Mouse (Mus musculus): ENCODE measurements around the gene Plekhh2. TPM values are rescaled to one million over a fixed set of nuclear protein-coding genes. Genes with fewer than 3 reads are reported as not detected.

The Plekhh2 gene
- polyA plus RNA-seq (2016; fragmentation: Nextera tagmentation; extraction: Ambion mirVana): 2.1 and 2.6 TPM in 2 replicates

DNA sequence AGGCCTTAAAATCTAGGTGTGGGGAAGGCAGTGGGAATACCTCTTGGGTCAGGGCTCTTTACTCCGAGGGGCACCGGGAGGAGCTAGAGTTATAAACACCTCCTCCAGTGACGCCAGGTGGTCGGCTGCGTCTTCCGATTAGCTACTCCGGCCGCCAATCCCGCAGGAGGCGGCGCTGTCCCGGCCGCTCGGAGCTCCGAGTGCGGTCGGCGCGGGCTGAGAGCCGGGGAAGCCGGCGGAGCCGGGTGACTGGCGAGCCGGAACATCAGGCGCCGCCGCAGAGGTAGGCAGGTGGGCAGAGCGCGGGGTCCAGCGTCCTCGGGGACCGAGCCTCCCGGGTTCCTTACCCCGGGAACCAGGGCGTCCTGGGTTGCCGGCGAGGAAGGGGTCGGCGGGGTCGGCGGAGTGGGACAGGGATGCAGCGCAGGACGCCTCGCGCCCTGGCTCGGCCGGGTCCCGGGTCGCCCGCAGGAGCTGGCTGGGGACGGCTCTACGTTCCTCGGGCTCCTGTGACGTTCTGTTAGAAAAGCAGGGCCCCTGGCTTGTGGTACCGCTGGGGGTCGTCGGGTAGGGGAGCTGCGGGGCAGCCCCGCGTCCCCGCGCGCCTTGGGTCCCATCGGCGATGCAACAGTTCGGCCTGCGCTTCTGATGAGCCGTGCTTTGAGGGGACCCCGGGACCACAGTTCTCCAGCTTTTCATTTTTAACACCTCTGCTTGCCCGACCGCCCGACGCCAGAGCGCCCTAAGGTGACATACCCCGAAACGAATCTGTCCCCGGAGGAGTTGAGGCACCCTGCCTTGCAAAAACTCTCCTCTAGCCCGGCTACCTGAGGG lies at the start of gene Plekhh2:
TSS of gene Plekhh2 (plus strand) at position 214 of the 834 bp plus-strand sequence.
- peak within 1 kb of the TSS; percentile 32; the same call in 1 of the 2 replicates for H3K27ac ChIP-seq
- peaks cover 23% of the 10 kb centered on the region for H3K4me1 ChIP-seq
- no peaks in the 10 kb centered on the region for H3K9me3 ChIP-seq
- ATAC-seq (ENCODE audit: low FRiP score): peak; percentile 93
- under 1% methylated on average over 78 of the region's 79 CpGs for WGBS
- H3K4me2 ChIP-seq: peak within 1 kb of the TSS; percentile 91
- H3K27me3 ChIP-seq: peaks cover 10% of the 10 kb centered on the region; the same call in 1 of the 2 replicates
- no peaks in the 10 kb centered on the region for H3K36me3 ChIP-seq (replicated peaks)
- H3K9ac ChIP-seq: peak within 1 kb of the TSS; percentile 70
- peak within 1 kb of the TSS; percentile 75 for H3K4me3 ChIP-seq (replicated peaks)

DNA sequence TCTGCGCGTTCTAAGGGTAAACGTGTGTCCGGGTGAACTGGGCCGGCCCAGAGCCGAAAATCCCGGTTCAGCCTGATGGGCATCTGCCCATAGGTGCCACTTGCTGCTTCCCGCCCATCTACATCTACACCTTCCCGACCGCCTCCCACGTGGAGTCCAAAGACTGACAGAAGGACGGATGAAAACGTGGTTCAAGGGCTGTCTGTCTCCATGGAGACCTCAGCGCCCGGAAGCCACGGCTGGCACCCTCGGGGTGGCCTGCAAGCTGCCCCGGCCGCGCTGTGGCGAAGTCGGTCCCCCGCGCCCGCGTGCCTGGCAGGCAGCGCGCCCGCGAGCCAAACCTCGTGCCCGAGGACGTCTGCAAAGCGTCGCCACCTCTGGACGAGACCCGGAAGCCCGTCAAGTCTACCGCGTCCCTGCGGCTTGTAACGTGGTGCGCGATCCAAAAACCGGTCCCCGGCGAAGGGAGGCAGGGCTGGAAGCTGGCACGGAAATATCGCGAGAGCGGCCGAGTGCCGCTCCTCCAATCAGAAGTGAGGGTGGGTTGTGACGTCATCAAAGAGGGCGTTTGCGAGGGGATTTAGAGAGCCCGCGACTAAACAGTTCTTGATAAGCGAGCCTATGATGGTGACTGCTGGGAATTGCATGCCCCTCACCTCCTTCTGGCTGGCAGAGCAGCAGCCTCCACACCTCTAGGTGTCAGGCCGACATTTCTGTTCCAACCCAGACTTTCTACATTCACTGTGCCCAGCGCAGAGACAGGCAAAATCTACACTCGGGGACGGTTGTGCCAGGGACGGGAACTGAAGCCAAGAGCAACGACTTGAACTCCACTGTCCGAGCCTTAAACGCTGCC lies 45.7 kb upstream of the Plekhh2 start, which contains the start of gene Thada:
TSS of gene Thada (minus strand) at position 453 of the 856 bp plus-strand sequence.
- Histone ChIP-seq H3K36me3 (replicated peaks) (peaks cover 8% of the 10 kb centered on the region), H3K27me3 (no peaks in the 10 kb centered on the region), H3K9me3 (no peaks in the 10 kb centered on the region), H3K4me1 (peaks cover 21% of the 10 kb centered on the region), H3K4me3 (replicated peaks) (peak within 1 kb of the TSS; percentile 87), H3K27ac (peak within 1 kb of the TSS; percentile 87), H3K4me2 (peak within 1 kb of the TSS; percentile 77), H3K9ac (peak within 1 kb of the TSS; percentile 78)
- peak; percentile 99 for ATAC-seq (ENCODE audit: low FRiP score)
- under 1% methylated on average over 67 of the region's 67 CpGs for WGBS

DNA sequence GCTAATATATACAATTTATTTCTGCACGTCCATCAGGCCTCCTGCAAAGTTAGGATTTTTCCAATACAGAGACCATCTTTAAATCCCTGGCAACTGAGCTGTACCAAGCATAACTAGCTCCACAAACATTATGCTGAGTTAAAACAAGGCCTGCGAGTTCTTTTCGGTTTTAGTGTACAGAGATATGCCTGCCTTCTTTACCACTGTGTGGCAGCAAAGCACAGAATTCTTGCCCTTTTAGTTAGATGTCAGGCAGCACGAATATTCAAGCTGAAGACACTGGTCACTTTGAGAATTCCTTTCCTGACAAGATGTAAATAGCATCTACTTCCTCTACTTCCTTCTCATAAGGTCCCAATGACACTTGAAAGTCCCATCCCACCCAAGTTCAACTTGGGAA lies 37.4 kb upstream of the Plekhh2 start:
- no peak for ATAC-seq (ENCODE audit: low FRiP score)
- H3K4me1 ChIP-seq: no peaks in the 10 kb centered on the region
- H3K27me3 ChIP-seq: no peaks in the 10 kb centered on the region
- no peaks in the 10 kb centered on the region for H3K36me3 ChIP-seq (replicated peaks)
- no peak overlapping the region for H3K27ac ChIP-seq
- no peak overlapping the region for H3K9ac ChIP-seq
- no peaks in the 10 kb centered on the region for H3K9me3 ChIP-seq
- WGBS: 71% methylated on average over 4 of the region's 4 CpGs
- no peak overlapping the region for H3K4me3 ChIP-seq (replicated peaks)
- no peak overlapping the region for H3K4me2 ChIP-seq

DNA sequence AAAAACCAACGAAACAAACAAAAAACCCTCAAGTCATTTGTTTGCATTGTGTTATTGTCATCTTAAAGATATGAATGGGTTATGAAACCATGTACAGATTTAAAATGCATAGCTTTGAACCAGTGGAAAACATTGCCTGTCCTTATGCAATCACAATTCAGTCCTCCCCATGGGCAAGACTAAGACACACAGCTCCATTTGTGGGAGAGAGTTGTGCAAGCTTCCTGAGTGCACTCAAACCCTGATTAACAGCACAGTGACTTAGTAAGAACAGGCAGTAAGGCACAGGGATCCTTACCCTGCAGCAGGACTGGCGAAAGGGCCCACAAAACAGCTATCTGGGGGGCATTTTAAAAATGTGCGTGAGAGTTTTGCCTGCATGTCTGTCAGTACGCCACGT lies 34.5 kb upstream of the Plekhh2 start:
- 88% methylated on average over 5 of the region's 5 CpGs for WGBS
- H3K36me3 ChIP-seq (replicated peaks): no peaks in the 10 kb centered on the region
- no peak for ATAC-seq (ENCODE audit: low FRiP score)
- no peak overlapping the region for H3K4me2 ChIP-seq
- no peak overlapping the region for H3K27ac ChIP-seq
- H3K4me1 ChIP-seq: peaks cover 10% of the 10 kb centered on the region
- no peaks in the 10 kb centered on the region for H3K9me3 ChIP-seq
- H3K27me3 ChIP-seq: no peaks in the 10 kb centered on the region
- no peak overlapping the region for H3K4me3 ChIP-seq (replicated peaks)
- H3K9ac ChIP-seq: no peak overlapping the region

DNA sequence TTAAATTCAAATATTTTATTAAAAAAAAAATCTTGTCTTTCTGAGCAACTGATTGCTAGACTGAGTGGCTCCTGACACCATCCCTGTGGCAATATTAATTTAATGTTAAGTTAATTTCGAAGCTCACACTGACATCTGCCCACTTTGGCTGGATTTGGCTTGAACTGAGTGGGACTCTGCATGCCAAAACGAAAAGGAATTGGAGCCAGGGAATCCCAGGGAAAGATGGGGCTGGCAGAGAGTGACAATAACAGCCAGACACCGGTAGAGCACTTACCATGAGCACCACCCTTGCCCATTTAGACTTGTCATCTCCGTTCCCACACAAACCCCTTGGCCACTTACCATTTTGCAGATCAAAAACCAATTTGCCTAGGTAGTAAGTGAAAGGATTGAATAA lies 33.4 kb upstream of the Plekhh2 start:
- no peaks in the 10 kb centered on the region for H3K36me3 ChIP-seq (replicated peaks)
- no peak for ATAC-seq (ENCODE audit: low FRiP score)
- H3K9ac ChIP-seq: no peak overlapping the region
- H3K4me1 ChIP-seq: peaks cover 10% of the 10 kb centered on the region
- H3K9me3 ChIP-seq: no peaks in the 10 kb centered on the region
- no peak overlapping the region for H3K4me3 ChIP-seq (replicated peaks)
- no peaks in the 10 kb centered on the region for H3K27me3 ChIP-seq
- H3K4me2 ChIP-seq: no peak overlapping the region
- WGBS: 84% methylated on average over 4 of the region's 4 CpGs
- H3K27ac ChIP-seq: no peak overlapping the region

DNA sequence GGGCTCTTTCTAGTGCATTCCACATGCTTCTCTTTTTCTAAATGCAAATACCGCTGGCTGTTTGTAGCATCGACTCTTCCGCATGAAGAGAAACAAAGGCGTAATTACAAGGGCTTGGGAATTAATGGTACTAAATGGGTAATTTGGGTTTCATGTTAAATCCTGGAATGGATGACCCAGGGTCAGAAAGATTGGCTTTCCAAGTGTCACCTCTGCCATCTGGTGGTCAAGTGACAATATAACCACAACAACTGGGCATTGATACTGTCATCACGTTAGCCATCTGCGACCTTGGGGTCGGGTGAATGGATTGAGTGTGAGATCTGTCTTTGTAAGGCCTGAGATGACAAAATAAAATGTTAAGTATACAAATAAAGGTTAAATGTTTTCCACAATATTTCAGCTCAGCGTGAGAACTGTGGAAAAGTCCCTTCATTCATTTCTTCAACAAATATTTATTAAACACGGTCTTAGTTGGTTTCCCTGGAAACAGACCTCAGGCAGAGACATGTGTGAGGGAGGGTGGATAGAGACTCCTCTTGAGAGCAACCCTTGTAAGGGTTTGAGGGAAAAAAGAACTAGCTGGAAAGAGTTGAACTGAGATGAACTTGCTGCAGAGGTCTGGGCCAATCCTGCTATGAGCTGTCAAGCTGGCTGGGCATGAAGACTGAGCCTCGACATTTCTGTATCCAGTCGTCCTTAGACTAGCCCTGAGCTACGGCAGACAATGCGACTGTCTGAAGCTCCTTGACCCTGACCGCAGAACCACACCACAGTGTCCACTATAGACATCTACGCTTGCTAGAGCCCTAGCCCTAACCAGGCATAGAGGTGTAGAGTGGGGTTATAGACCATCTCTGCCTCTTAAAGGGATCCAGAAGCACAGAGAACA lies 31.0 kb upstream of the Plekhh2 start:
- H3K36me3 ChIP-seq (replicated peaks): no peaks in the 10 kb centered on the region
- peaks cover 10% of the 10 kb centered on the region for H3K4me1 ChIP-seq
- H3K9ac ChIP-seq: no peak overlapping the region
- no peak overlapping the region for H3K4me2 ChIP-seq
- peak; percentile 63; the same call in 1 of the 2 replicates for ATAC-seq (ENCODE audit: low FRiP score)
- H3K27me3 ChIP-seq: no peaks in the 10 kb centered on the region
- H3K9me3 ChIP-seq: no peaks in the 10 kb centered on the region
- no peak overlapping the region for H3K27ac ChIP-seq
- WGBS: 45% methylated on average over 15 of the region's 15 CpGs
- H3K4me3 ChIP-seq (replicated peaks): no peak overlapping the region

DNA sequence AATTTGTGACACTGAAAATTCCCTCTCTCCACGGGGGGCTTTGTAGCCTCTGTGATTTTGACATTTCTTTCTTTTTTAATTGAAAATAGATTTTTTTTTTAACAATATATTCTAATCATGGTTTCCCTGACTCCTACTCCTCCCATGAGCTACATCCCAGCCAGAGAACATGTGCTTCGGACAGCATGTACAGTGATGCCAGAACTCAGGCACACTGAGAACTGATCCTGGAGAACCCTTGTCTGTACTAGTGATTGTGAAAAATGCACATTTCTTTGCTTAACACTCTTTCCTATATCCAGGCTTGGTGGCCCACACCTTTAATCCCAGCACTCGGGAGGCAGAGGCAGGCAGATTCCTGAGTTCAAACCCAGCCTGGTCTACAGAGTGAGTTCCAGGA lies 28.9 kb upstream of the Plekhh2 start:
- no peaks in the 10 kb centered on the region for H3K36me3 ChIP-seq (replicated peaks)
- WGBS: 92% methylated on average over 3 of the region's 3 CpGs
- H3K9me3 ChIP-seq: no peaks in the 10 kb centered on the region
- H3K4me2 ChIP-seq: no peak overlapping the region
- no peak overlapping the region for H3K27ac ChIP-seq
- H3K4me1 ChIP-seq: peaks cover 10% of the 10 kb centered on the region
- no peak overlapping the region for H3K9ac ChIP-seq
- no peaks in the 10 kb centered on the region for H3K27me3 ChIP-seq
- ATAC-seq (ENCODE audit: low FRiP score): no peak
- H3K4me3 ChIP-seq (replicated peaks): no peak overlapping the region

DNA sequence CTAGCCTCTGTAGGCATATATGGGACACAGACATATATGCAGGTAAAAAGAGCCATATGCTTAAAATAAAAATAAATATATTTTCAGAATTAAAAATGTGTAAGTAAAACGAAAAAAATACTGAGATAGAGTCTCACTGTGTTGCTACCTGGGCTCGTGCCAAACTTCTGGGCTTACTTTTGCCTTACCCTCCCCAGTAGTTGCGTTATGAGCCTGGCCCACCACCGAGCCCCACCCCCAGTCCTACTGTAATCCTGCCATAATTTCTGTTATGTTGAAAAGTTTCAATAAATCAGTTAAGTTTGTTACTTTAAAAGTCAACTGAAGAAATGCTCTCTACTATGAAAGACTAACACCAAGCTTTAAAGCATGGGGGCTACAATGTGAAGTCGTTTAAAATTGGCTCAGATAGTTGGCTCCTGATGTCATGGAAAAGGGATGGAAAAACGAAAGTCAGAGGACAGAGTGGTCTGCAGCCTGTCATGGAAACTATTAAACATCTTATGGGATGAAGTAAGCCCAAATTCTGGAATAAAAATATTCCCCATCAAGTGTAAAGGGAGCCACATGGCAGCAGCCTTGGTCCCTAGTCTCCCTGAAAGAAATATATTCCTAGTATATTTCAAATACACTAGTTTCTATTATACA lies 27.9 kb upstream of the Plekhh2 start:
- 83% methylated on average over 6 of the region's 6 CpGs for WGBS

DNA sequence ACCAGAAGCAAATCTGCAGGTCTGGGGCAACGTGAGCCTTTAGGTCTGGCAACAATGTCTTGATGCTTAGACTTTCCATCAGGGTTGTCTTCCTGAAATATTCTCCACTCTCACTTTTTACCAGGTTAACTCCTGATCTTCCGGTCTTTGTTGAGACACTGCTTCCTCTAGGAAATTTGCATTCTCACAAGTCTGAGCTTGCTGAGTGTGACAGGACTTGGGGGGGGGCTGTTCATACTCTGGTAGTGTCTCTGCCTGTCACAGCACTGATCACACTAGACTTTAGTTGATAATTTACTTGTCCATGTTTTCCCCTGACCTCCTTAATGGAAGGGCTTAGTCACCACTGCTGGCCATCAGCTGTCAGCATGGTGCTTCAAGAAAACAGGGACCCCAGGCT lies 24.3 kb upstream of the Plekhh2 start:
- no peak overlapping the region for H3K9ac ChIP-seq
- ATAC-seq (ENCODE audit: low FRiP score): no peak
- no peaks in the 10 kb centered on the region for H3K27me3 ChIP-seq
- no peaks in the 10 kb centered on the region for H3K9me3 ChIP-seq
- H3K27ac ChIP-seq: no peak overlapping the region
- H3K4me1 ChIP-seq: 0 out of 2 replicates have a peak, but pooled peaks cover 3% of the 10 kb centered on the region
- H3K4me2 ChIP-seq: no peak overlapping the region
- 85% methylated on average over 2 of the region's 2 CpGs for WGBS
- H3K4me3 ChIP-seq (replicated peaks): no peak overlapping the region
- H3K36me3 ChIP-seq (replicated peaks): no peaks in the 10 kb centered on the region

More for the DNA sequence above, 27.9 kb upstream of the Plekhh2 start:
- ATAC-seq (ENCODE audit: low FRiP score): no peak
- Histone ChIP-seq H3K27me3 (no peaks in the 10 kb centered on the region), H3K9ac (no peak overlapping the region), H3K4me1 (peaks cover 10% of the 10 kb centered on the region), H3K4me2 (no peak overlapping the region), H3K4me3 (replicated peaks) (no peak overlapping the region), H3K27ac (no peak overlapping the region), H3K36me3 (replicated peaks) (no peaks in the 10 kb centered on the region), H3K9me3 (no peaks in the 10 kb centered on the region)

DNA sequence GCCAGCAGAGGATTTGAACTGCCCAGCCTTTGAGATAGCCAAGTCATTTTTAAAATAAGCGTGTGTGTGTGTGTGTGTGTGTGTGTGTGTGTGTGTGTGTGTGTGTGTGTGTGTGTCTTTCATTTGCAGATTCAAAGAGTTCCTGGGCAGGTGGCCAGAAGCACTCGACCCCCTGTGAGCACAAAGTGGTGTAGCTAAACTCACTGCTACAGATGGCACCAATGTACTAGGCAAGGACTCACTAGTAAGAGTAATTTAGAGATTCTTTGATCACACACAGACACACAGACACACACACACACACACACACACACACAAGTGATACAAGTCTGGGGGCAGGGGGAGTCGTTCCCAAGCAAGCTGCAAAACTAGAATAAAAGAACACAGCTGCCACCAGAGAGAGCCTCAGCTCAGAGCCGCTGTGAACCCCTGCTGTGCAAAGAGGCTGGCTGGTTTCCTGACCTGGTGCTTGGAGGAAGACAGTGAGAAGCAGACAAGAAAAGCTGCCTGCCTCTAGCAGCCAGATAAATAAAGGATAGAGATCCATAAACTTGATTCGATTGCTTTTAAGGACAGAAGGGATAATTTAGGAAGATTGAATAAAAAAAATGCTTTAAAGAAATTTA lies 19.3 kb upstream of the Plekhh2 start:
- Histone ChIP-seq H3K27ac (no peak overlapping the region), H3K27me3 (no peaks in the 10 kb centered on the region), H3K4me2 (no peak overlapping the region), H3K4me1 (0 out of 2 replicates have a peak, but pooled peaks cover 5% of the 10 kb centered on the region), H3K36me3 (replicated peaks) (no peaks in the 10 kb centered on the region), H3K9ac (no peak overlapping the region), H3K4me3 (replicated peaks) (no peak overlapping the region), H3K9me3 (no peaks in the 10 kb centered on the region)
- ATAC-seq (ENCODE audit: low FRiP score): peak; percentile 39; the same call in 1 of the 2 replicates
- 28% methylated on average over 5 of the region's 5 CpGs for WGBS

DNA sequence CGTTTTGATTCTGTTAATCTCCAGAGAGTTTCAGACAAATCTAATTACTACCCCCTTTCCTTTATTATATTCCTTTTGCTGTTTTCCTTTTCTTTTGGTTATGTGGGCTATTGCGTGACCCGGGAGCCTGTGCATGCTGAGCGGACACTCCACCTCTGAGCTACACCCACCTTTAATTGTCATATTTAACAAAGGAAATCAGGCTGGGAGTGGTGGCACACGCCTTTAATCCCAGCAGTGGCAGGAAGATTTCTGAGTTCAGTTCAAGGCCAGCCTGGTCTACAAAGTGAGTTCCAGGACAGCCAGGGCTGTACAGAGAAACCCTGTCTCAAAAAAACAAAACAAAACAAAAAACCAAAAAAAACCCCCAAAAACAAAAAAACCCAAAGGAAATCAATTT lies 14.7 kb upstream of the Plekhh2 start:
- 84% methylated on average over 5 of the region's 5 CpGs for WGBS

More for the DNA sequence above, 14.7 kb upstream of the Plekhh2 start:
- no peak for ATAC-seq (ENCODE audit: low FRiP score)
- no peak overlapping the region for H3K9ac ChIP-seq
- no peaks in the 10 kb centered on the region for H3K36me3 ChIP-seq (replicated peaks)
- no peaks in the 10 kb centered on the region for H3K27me3 ChIP-seq
- H3K9me3 ChIP-seq: no peaks in the 10 kb centered on the region
- 0 out of 2 replicates have a peak, but pooled peaks cover 5% of the 10 kb centered on the region for H3K4me1 ChIP-seq
- H3K4me2 ChIP-seq: no peak overlapping the region
- H3K27ac ChIP-seq: no peak overlapping the region
- no peak overlapping the region for H3K4me3 ChIP-seq (replicated peaks)
